Mouse (Mus musculus): ENCODE results near the gene Rnft1. TPM values are rescaled to one million over a fixed set of nuclear protein-coding genes. Genes with fewer than 3 reads are reported as not detected.

The Rnft1 gene
- 32.6 and 38.1 TPM in 2 replicates for total RNA-seq (2021)
- long read RNA-seq, experiment 1, full-length matches to known transcripts = 33 of 40 reads
- long read RNA-seq, experiment 1, partial matches to known transcripts = 3 of 40 reads
- long read RNA-seq, experiment 1, other reads (novel, unspliced or antisense) = 4 of 40 reads
- long read RNA-seq, experiment 2, full-length matches to known transcripts = 37 of 46 reads
- long read RNA-seq, experiment 2, partial matches to known transcripts = 3 of 46 reads
- long read RNA-seq, experiment 2, other reads (novel, unspliced or antisense) = 6 of 46 reads

DNA sequence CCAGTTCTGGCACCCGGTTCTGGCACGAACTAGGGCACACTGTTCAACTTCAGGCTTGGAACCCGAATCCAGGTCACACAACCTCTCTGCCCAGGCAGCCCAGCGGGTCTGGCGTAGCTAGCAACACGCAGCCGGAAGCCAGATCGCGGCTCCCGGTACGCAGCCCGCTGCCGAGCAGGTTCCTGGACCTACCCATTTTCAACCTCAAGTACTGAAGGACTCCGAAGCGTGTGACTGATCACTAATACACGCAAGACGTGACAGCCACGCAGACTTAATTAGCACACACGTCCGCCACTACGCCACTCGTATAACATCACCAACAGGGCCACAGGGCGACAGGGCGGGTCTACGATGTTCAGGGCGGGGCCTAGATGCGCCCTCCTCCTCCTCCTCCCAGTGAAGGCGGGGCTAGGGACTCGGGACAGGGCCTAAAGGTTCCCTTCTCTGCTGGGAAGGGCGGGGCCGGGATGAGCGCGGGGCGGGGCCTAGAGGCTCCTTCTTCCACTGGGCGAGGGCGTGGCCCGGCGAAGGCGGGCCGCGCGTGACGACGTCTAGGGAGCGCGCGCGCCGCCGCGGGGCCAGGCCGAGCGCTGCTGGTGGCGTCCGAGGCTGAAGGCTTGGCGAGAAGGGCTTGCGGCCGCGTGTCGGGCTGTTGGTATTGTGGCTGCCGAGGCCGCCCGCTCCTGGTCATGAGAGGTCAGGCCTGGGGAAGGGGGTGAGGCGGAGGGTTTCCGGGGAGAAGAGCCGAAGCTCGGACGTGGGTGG is at the start of gene Rnft1:
Rnft1 (plus strand) TSS at position 557 of the 768 bp plus-strand sequence.
- DNase-seq = peak; percentile 100

DNA sequence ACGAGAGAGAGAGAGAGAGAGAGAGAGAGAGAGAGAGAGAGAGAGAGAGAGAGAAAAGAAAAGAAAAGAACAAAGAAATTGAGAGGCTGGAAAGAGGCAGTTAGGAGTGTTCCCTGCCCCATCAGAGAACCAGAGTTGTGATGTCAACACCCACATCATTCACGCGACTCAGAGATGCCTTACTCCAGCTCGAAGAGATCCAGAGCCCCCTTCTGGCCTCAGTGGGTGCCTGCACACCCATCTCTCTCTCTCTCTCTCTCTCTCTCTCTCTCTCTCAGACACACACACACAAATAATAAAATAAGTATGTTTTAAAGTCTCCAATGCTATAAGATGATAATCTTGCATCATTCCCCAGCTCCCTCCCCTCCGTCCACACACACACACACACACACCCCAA is 47.6 kb upstream of the Rnft1 start:
- peak; percentile 59 for DNase-seq

DNA sequence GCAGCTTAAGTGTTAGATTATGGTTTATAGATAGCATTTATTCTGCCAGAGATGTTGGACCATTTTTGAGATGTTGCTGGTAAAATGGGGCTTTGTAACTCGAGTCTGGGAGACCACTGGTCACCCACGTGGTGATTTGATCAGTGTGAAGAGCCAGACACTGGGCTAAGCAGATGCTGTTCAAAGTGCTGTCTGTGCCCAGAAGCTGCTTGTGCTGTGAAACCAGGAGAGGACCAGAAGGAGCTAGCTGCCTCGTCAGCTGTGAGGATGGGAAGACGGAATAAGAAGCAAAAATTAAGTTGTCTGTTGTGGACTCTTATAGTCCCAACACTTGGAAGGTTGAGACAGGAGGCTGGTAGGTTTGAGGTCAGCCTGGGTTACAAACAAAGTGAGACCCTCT is 46.2 kb upstream of the Rnft1 start:
- DNase-seq = no peak

DNA sequence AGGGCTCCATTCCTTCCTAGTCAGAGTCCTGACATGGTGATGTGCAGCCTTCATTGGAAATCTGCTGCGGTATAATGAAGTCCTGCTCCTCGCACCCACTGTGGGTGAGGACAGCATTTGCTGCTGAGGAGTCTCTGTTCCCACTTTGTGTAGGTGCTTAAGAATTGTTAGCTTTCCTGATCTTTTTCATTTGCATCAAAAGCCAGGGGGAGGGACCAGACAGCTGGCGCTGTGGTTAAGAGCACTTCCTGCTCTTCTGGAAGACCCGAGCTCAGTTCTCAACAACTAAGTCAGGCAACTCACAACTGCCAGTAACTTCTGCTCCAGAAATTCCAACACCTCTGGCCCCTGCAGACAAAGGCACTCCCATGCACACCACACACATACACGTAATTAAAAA is 43.7 kb upstream of the Rnft1 start:
- DNase-seq = no peak

GRCm38 (mm10) chr11:86453991-86454390 is 30.5 kb upstream of the Rnft1 start:
- no peak for DNase-seq

GRCm38 (mm10) chr11:86457545-86457944 is 26.9 kb upstream of the Rnft1 start:
- no peak for DNase-seq

DNA sequence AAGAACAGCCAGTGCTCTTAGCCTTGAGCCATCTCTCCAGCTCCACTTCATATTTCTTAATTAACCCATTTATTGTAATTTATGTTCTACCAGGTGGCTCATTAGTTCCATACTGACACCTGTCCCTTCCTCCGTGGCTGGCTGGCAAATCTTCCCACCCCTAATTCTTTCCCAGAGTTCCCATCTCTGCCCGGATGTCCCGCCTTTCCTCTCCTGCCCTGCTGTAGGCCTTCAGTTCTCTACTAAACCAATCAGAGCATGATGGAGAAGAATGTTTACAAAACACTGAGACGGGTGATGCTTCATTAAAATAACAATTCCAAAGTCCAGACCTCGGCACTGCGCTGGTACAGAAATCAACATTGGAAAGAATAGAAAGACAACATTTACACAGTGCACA is 25.6 kb upstream of the Rnft1 start:
- no peak for DNase-seq

- no peak for DNase-seq
These were observed 21.9 kb upstream of the Rnft1 start for GRCm38 (mm10) chr11:86462579-86462978.

DNA sequence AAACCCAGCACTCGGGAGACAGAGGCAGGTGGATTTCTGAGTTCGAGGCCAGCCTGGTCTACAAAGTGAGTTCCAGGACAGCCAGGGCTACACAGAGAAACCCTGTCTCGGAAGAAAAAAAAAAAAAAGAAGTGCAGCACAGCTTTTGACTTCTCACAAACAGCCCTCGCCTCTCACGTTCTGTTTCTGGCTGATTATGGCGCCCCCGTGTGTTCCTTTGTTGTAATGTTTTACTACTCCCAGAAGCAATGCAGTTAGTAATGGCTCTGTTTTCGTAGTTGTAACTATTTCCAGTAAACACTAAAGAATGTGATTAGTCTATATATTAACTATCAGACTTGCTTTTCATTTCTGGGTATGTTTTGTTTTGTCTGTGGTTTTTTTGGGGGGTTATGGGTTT is 20.2 kb upstream of the Rnft1 start:
- DNase-seq = peak; percentile 77

GRCm38 (mm10) chr11:86468345-86468744 is 16.1 kb upstream of the Rnft1 start:
- DNase-seq = no peak

GRCm38 (mm10) chr11:86468971-86469370 is 15.5 kb upstream of the Rnft1 start:
- DNase-seq = no peak

- DNase-seq = no peak
These were observed 12.7 kb upstream of the Rnft1 start for GRCm38 (mm10) chr11:86471785-86472184.

GRCm38 (mm10) chr11:86472771-86473171 is 11.7 kb upstream of the Rnft1 start:
- DNase-seq = peak; percentile 31

DNA sequence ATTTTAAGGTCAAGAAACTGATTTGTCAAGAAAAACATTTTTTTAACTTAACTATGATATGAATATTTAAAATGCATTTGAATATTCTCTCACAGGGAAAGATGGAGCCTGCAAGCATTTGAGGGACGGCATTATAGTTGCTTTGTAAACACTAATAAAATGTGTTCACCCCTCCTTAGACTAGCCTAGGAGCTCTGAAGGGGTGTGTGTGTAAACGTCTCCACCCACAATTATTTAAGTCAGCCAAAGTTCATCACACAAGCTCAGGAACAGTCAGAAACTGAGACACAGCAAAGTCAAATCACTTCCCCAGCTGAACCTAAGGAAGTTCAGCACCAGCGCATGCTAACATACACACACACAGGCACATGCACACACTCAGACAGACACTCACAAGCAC is 10.9 kb upstream of the Rnft1 start:
- no peak for DNase-seq

GRCm38 (mm10) chr11:86484910-86485510 is 553 bp downstream of the Rnft1 start:
- DNase-seq = peak; percentile 63

DNA sequence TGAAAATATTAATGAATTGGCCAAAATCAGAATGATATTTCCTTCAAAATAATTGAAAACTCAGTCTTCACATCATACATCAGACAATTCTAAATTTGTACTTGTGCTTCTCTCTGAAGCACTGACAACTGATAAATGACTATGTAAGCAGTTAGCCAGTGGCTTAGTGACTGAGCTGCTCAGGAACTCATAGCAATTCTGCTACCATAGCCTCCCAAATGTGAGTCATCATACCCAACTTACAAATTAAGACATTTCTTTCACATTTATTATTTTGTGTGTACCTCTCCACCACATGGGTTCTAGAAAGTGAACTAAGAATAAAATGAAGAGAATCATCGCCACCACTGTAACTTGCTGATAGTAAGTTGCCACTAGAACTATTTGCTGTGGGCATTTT is 6.3 kb downstream of the Rnft1 start:
- DNase-seq = no peak

DNA sequence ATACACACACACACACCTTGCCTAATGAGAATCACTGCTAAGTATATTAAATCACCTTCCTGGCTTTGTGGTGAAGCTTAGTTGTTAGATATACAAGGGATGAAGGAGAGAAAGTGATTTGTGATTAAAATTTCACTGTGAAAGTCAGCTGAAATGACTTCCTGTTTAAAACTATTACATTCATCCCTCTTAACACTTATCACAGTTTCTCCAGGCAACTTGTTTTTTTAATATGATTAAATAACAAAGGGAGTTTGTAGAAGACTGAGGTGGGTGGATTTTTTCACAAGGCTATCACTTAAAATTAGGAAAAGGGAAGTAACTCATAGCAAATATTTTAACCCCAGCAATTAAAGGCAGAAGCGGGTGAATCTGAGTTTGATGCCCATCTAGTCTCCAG is 12.9 kb downstream of the Rnft1 start:
- no peak for DNase-seq

DNA sequence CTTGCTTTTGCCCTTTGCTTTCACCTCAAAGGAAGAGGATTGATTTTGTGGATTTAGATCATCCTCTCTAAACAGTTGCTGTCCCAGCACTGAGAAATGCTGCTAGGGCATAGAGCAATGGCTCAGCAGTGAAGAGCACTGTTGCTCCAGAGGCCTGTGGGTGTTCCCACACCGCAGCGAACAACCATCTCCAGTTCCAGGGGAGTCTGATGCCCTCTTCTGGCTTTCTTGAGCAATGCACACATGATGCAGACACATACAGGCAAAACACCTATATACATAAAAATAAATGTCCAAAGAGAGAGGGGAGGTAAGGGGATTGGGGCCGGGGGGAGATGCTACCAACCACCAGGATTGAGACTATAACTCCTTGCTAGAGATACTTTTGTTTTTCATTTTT is 13.5 kb downstream of the Rnft1 start:
- DNase-seq = no peak

DNA sequence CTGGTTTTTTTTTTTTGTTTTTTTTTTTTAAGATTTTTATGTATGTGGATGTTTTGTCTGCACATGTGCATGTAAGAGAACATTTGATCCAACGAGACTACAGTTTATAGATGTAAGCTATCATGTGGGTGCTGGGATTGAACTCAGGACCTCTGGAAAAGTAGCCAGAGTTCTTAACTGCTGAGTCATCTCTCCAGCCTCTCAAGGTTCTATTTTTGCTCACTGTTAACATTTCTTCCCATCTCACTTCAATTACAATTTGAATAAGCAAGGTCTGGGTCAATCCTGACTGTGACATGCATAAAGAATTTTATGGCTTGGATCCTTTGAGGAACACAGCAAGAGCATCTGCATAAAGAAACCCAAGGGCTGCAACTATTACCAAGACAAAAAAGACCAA is 16.3 kb downstream of the Rnft1 start:
- DNase-seq = no peak

- DNase-seq = peak; percentile 36
These were observed 18.7 kb downstream of the Rnft1 start for GRCm38 (mm10) chr11:86503121-86503520.

GRCm38 (mm10) chr11:86507334-86507733 is 22.9 kb downstream of the Rnft1 start:
- DNase-seq = no peak

DNA sequence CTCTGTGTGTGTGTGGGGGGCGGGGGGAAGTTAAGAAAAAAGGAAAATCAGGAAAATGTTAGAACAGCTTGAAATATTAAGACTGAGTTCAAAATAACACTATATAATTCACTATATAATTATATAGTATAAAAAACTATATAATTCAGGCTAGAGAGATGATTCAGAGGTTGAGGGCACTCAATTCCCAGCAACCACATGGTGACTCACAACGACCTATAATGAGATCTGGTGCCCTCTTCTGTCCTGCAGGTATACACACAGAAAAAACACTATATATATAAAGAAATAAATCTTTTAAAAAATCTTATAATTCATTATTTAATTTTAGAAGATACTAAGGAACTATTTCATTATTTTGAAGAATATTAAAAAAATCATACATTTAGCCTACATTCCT is 23.5 kb downstream of the Rnft1 start:
- no peak for DNase-seq

GRCm38 (mm10) chr11:86516620-86517019 is 32.2 kb downstream of the Rnft1 start:
- DNase-seq = no peak

DNA sequence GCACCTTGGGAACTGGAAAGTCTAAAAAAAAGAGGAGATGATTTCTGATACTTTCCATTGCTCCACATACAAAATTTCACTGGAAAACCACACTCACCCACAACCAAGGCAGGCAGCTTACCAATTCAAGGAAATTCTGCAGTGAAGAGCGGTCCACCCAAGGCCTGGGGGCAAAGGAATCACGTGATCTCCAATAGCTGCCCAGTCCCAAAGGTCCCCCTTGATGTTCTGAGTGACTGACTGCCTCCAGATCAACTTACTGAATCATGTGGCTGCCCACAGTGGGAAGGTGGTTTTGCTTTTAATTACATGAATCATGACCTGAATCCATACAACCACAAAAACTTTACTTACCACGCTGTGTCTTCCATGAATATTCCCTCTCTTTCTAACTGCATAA is 32.8 kb downstream of the Rnft1 start:
- no peak for DNase-seq
